Mouse (Mus musculus): ENCODE results near the gene Zfp365.

Zfp365 gene

GRCm38 (mm10) chr10:67901179-67901578, 11.3 kb downstream of the Zfp365 start:
- DNase-seq, result no peak

- DNase-seq, result no peak
Measured at GRCm38 (mm10) chr10:67898949-67899675, 13.3 kb downstream of the Zfp365 start.

- DNase-seq, result no peak
Measured at GRCm38 (mm10) chr10:67898355-67898935, 14.0 kb downstream of the Zfp365 start.

- DNase-seq, result no peak
Measured at GRCm38 (mm10) chr10:67897281-67897680, 15.2 kb downstream of the Zfp365 start.

- DNase-seq, result no peak
Measured at GRCm38 (mm10) chr10:67894683-67895082, 17.8 kb downstream of the Zfp365 start.

- no peak for DNase-seq
Measured at GRCm38 (mm10) chr10:67894059-67894458, 18.4 kb downstream of the Zfp365 start.

GRCm38 (mm10) chr10:67893226-67893625, 19.2 kb downstream of the Zfp365 start:
- no peak for DNase-seq

GRCm38 (mm10) chr10:67891126-67891525, 21.3 kb downstream of the Zfp365 start:
- no peak for DNase-seq

- no peak for DNase-seq
Measured at GRCm38 (mm10) chr10:67887971-67888370, 24.5 kb downstream of the Zfp365 start.

- no peak for DNase-seq
Measured at GRCm38 (mm10) chr10:67880692-67881091, 31.8 kb downstream of the Zfp365 start.

- DNase-seq, result peak; percentile 86
Measured at GRCm38 (mm10) chr10:67871811-67872210, 40.7 kb downstream of the Zfp365 start.

GRCm38 (mm10) chr10:67868234-67868633, 44.2 kb downstream of the Zfp365 start:
- DNase-seq, result no peak

- no peak for DNase-seq
Measured at GRCm38 (mm10) chr10:67865841-67866240, 46.6 kb downstream of the Zfp365 start.

- DNase-seq, result no peak
Measured at GRCm38 (mm10) chr10:67865063-67865462, 47.4 kb downstream of the Zfp365 start.

- peak; percentile 40 for DNase-seq
Measured at GRCm38 (mm10) chr10:67862331-67862730, 50.1 kb downstream of the Zfp365 start.

GRCm38 (mm10) chr10:67858878-67859277, 53.6 kb downstream of the Zfp365 start:
- peak; percentile 85 for DNase-seq

GRCm38 (mm10) chr10:67857561-67857906, 54.9 kb downstream of the Zfp365 start:
- DNase-seq, result no peak

GRCm38 (mm10) chr10:67856791-67857560, 55.5 kb downstream of the Zfp365 start:
- DNase-seq, result no peak

- no peak for DNase-seq
Measured at GRCm38 (mm10) chr10:67855760-67856159, 56.7 kb downstream of the Zfp365 start.

GRCm38 (mm10) chr10:67852411-67852810, 60.1 kb downstream of the Zfp365 start:
- no peak for DNase-seq

- no peak for DNase-seq
Measured at GRCm38 (mm10) chr10:67851079-67851478, 61.4 kb downstream of the Zfp365 start.

GRCm38 (mm10) chr10:67846016-67846650, 66.3 kb downstream of the Zfp365 start:
- DNase-seq, result peak; percentile 35

GRCm38 (mm10) chr10:67841596-67841995, 70.9 kb downstream of the Zfp365 start:
- no peak for DNase-seq
